In genomic region chrX:12761259-12761625, GRCm38 (mm10) we compare ENCODE assay signal across 8 mouse cellular contexts. TPM values are rescaled to one million over a fixed set of nuclear protein-coding genes. Genes with fewer than 3 reads are reported as not detected.
A peak's percentile ranks its signal among the peaks of the same experiment; 100 is the strongest.
DNase-seq lines count a peak whose midpoint lies in the region; ATAC-seq and TF ChIP-seq lines count a peak whose summit lies in the region.

No protein-coding gene starts in this region.

- H3K36me3 ChIP-seq in kidney, adult 2 months (ENCODE audit: control insufficient read depth, insufficient read depth, low read length), result no peaks in the 10 kb centered on the region
- H3K36me3 ChIP-seq in ES-Bruce4 (ENCODE audit: control insufficient read depth, insufficient read depth, low read length, poor library complexity, severe bottlenecking), result no peaks in the 10 kb centered on the region
- no peaks in the 10 kb centered on the region for H3K36me3 ChIP-seq in embryonic facial prominence, embryonic 12.5 days
- H3K36me3 ChIP-seq in intestine, embryonic 16.5 days (ENCODE audit: control insufficient read depth, insufficient read depth, low read length), result no peaks in the 10 kb centered on the region
- H3K36me3 ChIP-seq in neural tube, embryonic 12.5 days, result no peaks in the 10 kb centered on the region

- no peak for TF ChIP-seq CTCF in kidney, adult 2 months (conservative IDR thresholded peaks at IDR 0.05; ENCODE audit: insufficient read depth, insufficient read length, low read depth, low read length)
- TF ChIP-seq CTCF in ES-Bruce4 (IDR thresholded peaks at IDR 0.05; ENCODE audit: low read depth, low read length), result no peak

- H3K4me1 ChIP-seq in kidney, adult 2 months (ENCODE audit: control insufficient read depth, insufficient read depth, low read length), result peaks cover 4% of the 10 kb centered on the region; the same call in 1 of the 2 replicates
- no peaks in the 10 kb centered on the region for H3K4me1 ChIP-seq in ES-Bruce4 (ENCODE audit: control insufficient read depth, insufficient read depth, low read length)
- no peaks in the 10 kb centered on the region for H3K4me1 ChIP-seq in embryonic facial prominence, embryonic 12.5 days
- no peaks in the 10 kb centered on the region for H3K4me1 ChIP-seq in intestine, embryonic 16.5 days (ENCODE audit: control insufficient read depth, insufficient read depth, low read length)
- H3K4me1 ChIP-seq in neural tube, embryonic 12.5 days, result peaks cover 5% of the 10 kb centered on the region; the same call in 1 of the 2 replicates

- no peak for DNase-seq in kidney, adult 2 months
- no peak for DNase-seq in kidney, postnatal 4 days
- DNase-seq in gastrocnemius, adult 8-10 months (ENCODE audit: low spot score in 2 of 2), result no peak
- DNase-seq in urinary bladder, postnatal 4 days (ENCODE audit: low spot score in 2 of 2), result no peak

- no peak for TF ChIP-seq POLR2A in kidney, adult 2 months (IDR thresholded peaks at IDR 0.05; ENCODE audit: low read depth, low read length)
- no peak for TF ChIP-seq POLR2A in ES-Bruce4 (IDR thresholded peaks at IDR 0.05; ENCODE audit: insufficient read depth, low read length)

- H3K9ac ChIP-seq in ES-Bruce4 (ENCODE audit: low read depth, poor library complexity, severe bottlenecking), result peak overlapping the region; percentile 86
- peak overlapping the region; percentile 79 for H3K9ac ChIP-seq in embryonic facial prominence, embryonic 12.5 days
- H3K9ac ChIP-seq in intestine, embryonic 16.5 days (ENCODE audit: low read depth, low read length), result peak overlapping the region; percentile 80
- H3K9ac ChIP-seq in neural tube, embryonic 12.5 days, result peak overlapping the region; percentile 80

- H3K27ac ChIP-seq in kidney, adult 2 months (ENCODE audit: insufficient read depth, low read depth, low read length), result peak overlapping the region; percentile 87
- 0 out of 2 replicates have a peak overlapping the region, but pooled peaks have one; percentile 9 for H3K27ac ChIP-seq in ES-Bruce4 (ENCODE audit: insufficient read depth, low read length)
- peak overlapping the region; percentile 97 for H3K27ac ChIP-seq in embryonic facial prominence, embryonic 12.5 days
- peak overlapping the region; percentile 94 for H3K27ac ChIP-seq in intestine, embryonic 16.5 days (ENCODE audit: low read length)
- peak overlapping the region; percentile 87 for H3K27ac ChIP-seq in neural tube, embryonic 12.5 days

- TF ChIP-seq EP300 in ES-Bruce4 (IDR thresholded peaks at IDR 0.05; ENCODE audit: insufficient read depth, low read depth, low read length), result no peak

- no peaks in the 10 kb centered on the region for H3K27me3 ChIP-seq in kidney, adult 2 months (replicated peaks; ENCODE audit: control insufficient read depth, insufficient read depth, low read length)
- no peaks in the 10 kb centered on the region for H3K27me3 ChIP-seq in ES-Bruce4 (ENCODE audit: control insufficient read depth, insufficient read depth, low read length, poor library complexity, severe bottlenecking)
- peaks cover 11% of the 10 kb centered on the region for H3K27me3 ChIP-seq in embryonic facial prominence, embryonic 12.5 days
- peaks cover 6% of the 10 kb centered on the region; the same call in 1 of the 2 replicates for H3K27me3 ChIP-seq in intestine, embryonic 16.5 days (replicated peaks; ENCODE audit: control insufficient read depth, insufficient read depth, low read length)
- H3K27me3 ChIP-seq in neural tube, embryonic 12.5 days (replicated peaks), result 0 out of 2 replicates have a peak, but pooled peaks cover 2% of the 10 kb centered on the region

- no peaks in the 10 kb centered on the region for H3K9me3 ChIP-seq in ES-Bruce4 (replicated peaks; ENCODE audit: control insufficient read depth, insufficient read depth, low read length, poor library complexity, severe bottlenecking)
- no peaks in the 10 kb centered on the region for H3K9me3 ChIP-seq in embryonic facial prominence, embryonic 12.5 days
- no peaks in the 10 kb centered on the region for H3K9me3 ChIP-seq in intestine, embryonic 16.5 days (ENCODE audit: control insufficient read depth, low read length)
- H3K9me3 ChIP-seq in neural tube, embryonic 12.5 days, result no peaks in the 10 kb centered on the region

- peak; percentile 36; the same call in 1 of the 2 replicates for ATAC-seq in embryonic facial prominence, embryonic 12.5 days (ENCODE audit: insufficient number of reproducible peaks, insufficient read depth, low FRiP score, low TSS enrichment)
- no peak for ATAC-seq in intestine, embryonic 16.5 days
- peak; percentile 2; the same call in 1 of the 2 replicates for ATAC-seq in neural tube, embryonic 12.5 days (ENCODE audit: low FRiP score, low read depth)

- H3K4me2 ChIP-seq in embryonic facial prominence, embryonic 12.5 days (replicated peaks), result peak overlapping the region; percentile 50
- H3K4me2 ChIP-seq in intestine, embryonic 16.5 days (ENCODE audit: low read depth, low read length), result peak overlapping the region; percentile 42
- peak overlapping the region; percentile 59 for H3K4me2 ChIP-seq in neural tube, embryonic 12.5 days (replicated peaks)

- WGBS in kidney, adult 2 months, result under 1% methylated on average over 13 of the region's 25 CpGs
- 17% methylated on average over 24 of the region's 25 CpGs for WGBS in embryonic facial prominence, embryonic 12.5 days
- WGBS in intestine, embryonic 16.5 days, result 17% methylated on average over 17 of the region's 25 CpGs
- WGBS in neural tube, embryonic 12.5 days, result 5% methylated on average over 25 of the region's 25 CpGs

- H3K4me3 ChIP-seq in kidney, adult 2 months (ENCODE audit: insufficient read depth, low read depth, low read length), result peak overlapping the region; percentile 98
- H3K4me3 ChIP-seq in ES-Bruce4 (ENCODE audit: low read depth, low read length), result peak overlapping the region; percentile 78
- H3K4me3 ChIP-seq in embryonic facial prominence, embryonic 12.5 days, result peak overlapping the region; percentile 62
- peak overlapping the region; percentile 64 for H3K4me3 ChIP-seq in intestine, embryonic 16.5 days (ENCODE audit: low read length)
- H3K4me3 ChIP-seq in neural tube, embryonic 12.5 days, result peak overlapping the region; percentile 64

RNA-seq across cellular contexts. Expression of gene Med14, which starts 0.6 kb away (rescaled TPM):
- 17.4 and 25.0 TPM in 2 replicates for polyA plus RNA-seq in kidney, adult 2 months (2012; rRNA removed)
- polyA plus RNA-seq in ES-Bruce4 (2011; ENCODE audit: insufficient read depth, insufficient read length, low read depth, missing spikeins), result 43.9 and 46.2 TPM in 2 replicates
- 13.5 and 13.8 TPM in 2 replicates for polyA plus RNA-seq in embryonic facial prominence, embryonic 12.5 days (2016; fragmentation: Nextera tagmentation; extraction: Ambion mirVana)
- 6.9 and 8.1 TPM in 2 replicates for polyA plus RNA-seq in intestine, embryonic 16.5 days (2015; fragmentation: Nextera tagmentation; extraction: Ambion mirVana)
- 15.6 and 19.6 TPM in 2 replicates for polyA plus RNA-seq in neural tube, embryonic 12.5 days (2016; fragmentation: Nextera tagmentation; extraction: Ambion mirVana)
- total RNA-seq in gastrocnemius, adult 8-10 months (2022), result 10 to 100 TPM; 21.0 to 24.9 (median 24.1) TPM

Comparison
In these comparisons a context has a peak if more than half of its experiments do, and no peak if none do; other contexts are left out.
1. H3K27ac ChIP-seq: peak in every context shown above with its lines; median percentile 97 in embryonic facial prominence, embryonic 12.5 days; 94 in intestine, embryonic 16.5 days; 87 in kidney, adult 2 months; 87 in neural tube, embryonic 12.5 days; 9 in ES-Bruce4.